ENCODE assay signal across 9 mouse cellular contexts in genomic region chr16:36989493-36989892, GRCm38 (mm10). TPM values are rescaled to one million over a fixed set of nuclear protein-coding genes. Genes with fewer than 3 reads are reported as not detected.
DNase-seq lines count a peak whose midpoint lies in the region; ATAC-seq and TF ChIP-seq lines count a peak whose summit lies in the region.
"Had no signal": no experiment of that assay in that cellular context is flagged by ENCODE, and none has a peak within 500 bp of the region (broad histone marks: within the 10 kb centered on the region; RNA-seq: fewer than 3 reads in every experiment).

No protein-coding gene starts in this region.

- H3K9ac ChIP-seq in heart, adult 2 months (ENCODE audit: low read depth, low read length) = peak overlapping the region; percentile 68
- no peak overlapping the region for H3K9ac ChIP-seq in kidney, embryonic 15.5 days
- H3K9ac ChIP-seq in stomach, postnatal 0 days (ENCODE audit: low read length) = no peak overlapping the region
- no peak overlapping the region for H3K9ac ChIP-seq in hindbrain, postnatal 0 days (replicated peaks; ENCODE audit: low read length)

- peak; percentile 47; the same call in 1 of the 2 replicates for ATAC-seq in kidney, embryonic 15.5 days (replicated peaks; ENCODE audit: low FRiP score)
- no peak for ATAC-seq in stomach, postnatal 0 days (ENCODE audit: low FRiP score, low TSS enrichment)
- no peak for ATAC-seq in hindbrain, postnatal 0 days

- no peaks in the 10 kb centered on the region for H3K4me1 ChIP-seq in heart, adult 2 months (ENCODE audit: control insufficient read depth, insufficient read depth, low read length)
- no peaks in the 10 kb centered on the region for H3K4me1 ChIP-seq in kidney, embryonic 15.5 days
- no peaks in the 10 kb centered on the region for H3K4me1 ChIP-seq in stomach, postnatal 0 days (replicated peaks; ENCODE audit: control insufficient read depth, insufficient read depth)
- H3K4me1 ChIP-seq in hindbrain, postnatal 0 days (ENCODE audit: insufficient read depth, low read length) = no peaks in the 10 kb centered on the region

- WGBS in heart, adult 2 months = 51% methylated on average over 8 of the region's 8 CpGs
- WGBS in kidney, embryonic 15.5 days = 58% methylated on average over 8 of the region's 8 CpGs
- 75% methylated on average over 8 of the region's 8 CpGs for WGBS in stomach, postnatal 0 days
- WGBS in hindbrain, postnatal 0 days = 76% methylated on average over 8 of the region's 8 CpGs

- no peaks in the 10 kb centered on the region for H3K9me3 ChIP-seq in kidney, embryonic 15.5 days (replicated peaks)
- no peaks in the 10 kb centered on the region for H3K9me3 ChIP-seq in stomach, postnatal 0 days (ENCODE audit: control insufficient read depth, low read length)
- H3K9me3 ChIP-seq in hindbrain, postnatal 0 days (ENCODE audit: low read length) = no peaks in the 10 kb centered on the region

- intact Hi-C loops in heart, postnatal 25 days (cut with DNase I) = loop anchor here (5.0 kb wide), 1 partner anchor 42 kb away; no protein-coding TSS in a partner anchor
- intact Hi-C loops in heart, adult 2 months (cut with DNase I) = loop anchor here (2.0 kb wide), 1 partner anchor 45 kb away; no protein-coding TSS in a partner anchor

- H3K4me3 ChIP-seq in heart, adult 2 months = peak overlapping the region; percentile 53
- 0 out of 2 replicates have a peak overlapping the region, but pooled peaks have one; percentile 10 for H3K4me3 ChIP-seq in kidney, embryonic 15.5 days (replicated peaks)
- no peak overlapping the region for H3K4me3 ChIP-seq in stomach, postnatal 0 days (ENCODE audit: low read depth, low read length)
- H3K4me3 ChIP-seq in hindbrain, postnatal 0 days (ENCODE audit: low read length) = no peak overlapping the region

- DNase-seq in heart, adult 11 months = peak; percentile 94
- DNase-seq in heart, postnatal 25 days (ENCODE audit: low spot score) = no peak
- peak in 1 of 2 experiments; percentile 42 for DNase-seq in heart, adult 2 months
- peak; percentile 89 for DNase-seq in skeletal muscle tissue, adult 2 months (ENCODE audit: low read depth, low spot score)
- no peak for DNase-seq in stomach, postnatal 0 days (ENCODE audit: low spot score)
- DNase-seq in T-cell, adult 2 months (ENCODE audit: low spot score) = no peak
- DNase-seq in hindbrain, postnatal 0 days (ENCODE audit: low spot score) = no peak
- DNase-seq: thymus, postnatal 14 days had no signal

- H3K27ac ChIP-seq in heart, adult 2 months = peak overlapping the region; percentile 93
- no peak overlapping the region for H3K27ac ChIP-seq in kidney, embryonic 15.5 days
- H3K27ac ChIP-seq in stomach, postnatal 0 days (replicated peaks) = no peak overlapping the region
- no peak overlapping the region for H3K27ac ChIP-seq in hindbrain, postnatal 0 days

- no peak for TF ChIP-seq CTCF in heart, adult 2 months (IDR thresholded peaks at IDR 0.05)
- TF ChIP-seq CTCF in stomach, postnatal 0 days (IDR thresholded peaks at IDR 0.05; ENCODE audit: low read depth) = no peak
- no peak for TF ChIP-seq CTCF in hindbrain, postnatal 0 days (IDR thresholded peaks at IDR 0.05; ENCODE audit: low read depth)

- H3K36me3 ChIP-seq in heart, adult 2 months (ENCODE audit: control insufficient read depth, insufficient read depth, low read length) = peaks cover 3% of the 10 kb centered on the region; the same call in 1 of the 2 replicates
- no peaks in the 10 kb centered on the region for H3K36me3 ChIP-seq in kidney, embryonic 15.5 days
- H3K36me3 ChIP-seq in stomach, postnatal 0 days (ENCODE audit: control insufficient read depth, insufficient read depth, low read length) = no peaks in the 10 kb centered on the region
- H3K36me3 ChIP-seq in hindbrain, postnatal 0 days (ENCODE audit: insufficient read depth, low read length) = no peaks in the 10 kb centered on the region

- peak overlapping the region; percentile 27 for H3K4me2 ChIP-seq in kidney, embryonic 15.5 days
- H3K4me2 ChIP-seq in stomach, postnatal 0 days (replicated peaks; ENCODE audit: low read depth) = no peak overlapping the region
- no peak overlapping the region for H3K4me2 ChIP-seq in hindbrain, postnatal 0 days (ENCODE audit: low read depth, low read length)

- no peaks in the 10 kb centered on the region for H3K27me3 ChIP-seq in heart, adult 2 months (ENCODE audit: control insufficient read depth, insufficient read depth, low read length)
- H3K27me3 ChIP-seq in kidney, embryonic 15.5 days = no peaks in the 10 kb centered on the region
- H3K27me3 ChIP-seq in stomach, postnatal 0 days (ENCODE audit: control insufficient read depth, insufficient read depth, low read length) = no peaks in the 10 kb centered on the region
- H3K27me3 ChIP-seq in hindbrain, postnatal 0 days (ENCODE audit: insufficient read depth, low read length) = no peaks in the 10 kb centered on the region

- no peaks in the 10 kb centered on the region for H3K79me2 ChIP-seq in heart, adult 2 months (replicated peaks; ENCODE audit: control insufficient read depth, insufficient read depth, low read length)

- peak; percentile 71 for TF ChIP-seq POLR2A in heart, adult 2 months (IDR thresholded peaks at IDR 0.05; ENCODE audit: insufficient read depth, low read depth, low read length)

- peak; percentile 62; the same call in 1 of the 2 replicates for TF ChIP-seq EP300 in heart, adult 2 months (IDR thresholded peaks at IDR 0.05; ENCODE audit: insufficient read depth, low read depth, low read length)
- no peak for TF ChIP-seq EP300 in stomach, postnatal 0 days (optimal IDR thresholded peaks at IDR 0.05)

RNA-seq across cellular contexts. Expression of gene Fbxo40, which starts 0.8 kb away (rescaled TPM):
- 100 to 1,000 TPM; 173 to 190 TPM for total RNA-seq in heart, postnatal 25 days (2021)
- total RNA-seq in heart, adult 2 months (2021) = 100 to 1,000 TPM; 191 to 211 TPM
- 66.5 and 115 TPM in 2 replicates for polyA plus RNA-seq in heart, adult 2 months (2012; rRNA removed)
- polyA plus RNA-seq in kidney, embryonic 15.5 days (2015; fragmentation: Nextera tagmentation; extraction: Ambion mirVana) = 1.4 and 1.5 TPM in 2 replicates
- polyA plus RNA-seq in stomach, postnatal 0 days (2015; fragmentation: Nextera tagmentation; extraction: Ambion mirVana) = 0.07 TPM in 1 of 2 replicates, not detected in the other
- total RNA-seq in hindbrain, postnatal 0 days (2014; rRNA removed) = 0.05 and 0.25 TPM in 2 replicates
- 0.30 and 0.39 TPM in 2 replicates for polyA plus RNA-seq in hindbrain, postnatal 0 days (2015; fragmentation: Nextera tagmentation; extraction: Ambion mirVana)

RNA-seq across cellular contexts. Expression of gene Polq, which starts 22.1 kb away (rescaled TPM):
- 1 to 10 TPM; 1.9 to 2.2 TPM for total RNA-seq in heart, postnatal 25 days (2021)
- total RNA-seq in heart, adult 2 months (2021) = 1 to 10 TPM; 4.7 to 4.9 TPM
- 1.2 and 1.5 TPM in 2 replicates for polyA plus RNA-seq in heart, adult 2 months (2012; rRNA removed)
- 8.3 and 9.0 TPM in 2 replicates for polyA plus RNA-seq in kidney, embryonic 15.5 days (2015; fragmentation: Nextera tagmentation; extraction: Ambion mirVana)
- polyA plus RNA-seq in stomach, postnatal 0 days (2015; fragmentation: Nextera tagmentation; extraction: Ambion mirVana) = 0.87 and 1.1 TPM in 2 replicates
- 1.6 and 3.7 TPM in 2 replicates for total RNA-seq in hindbrain, postnatal 0 days (2014; rRNA removed)
- polyA plus RNA-seq in hindbrain, postnatal 0 days (2015; fragmentation: Nextera tagmentation; extraction: Ambion mirVana) = 2.2 TPM in 2 replicates

RNA-seq across cellular contexts. Expression of gene Hcls1, which starts 54.7 kb away (rescaled TPM):
- 1 to 10 TPM; 7.3 to 7.4 TPM for total RNA-seq in heart, postnatal 25 days (2021)
- total RNA-seq in heart, adult 2 months (2021) = 1 to 10 TPM; 7.3 to 9.1 TPM
- 7.2 and 9.3 TPM in 2 replicates for polyA plus RNA-seq in heart, adult 2 months (2012; rRNA removed)
- polyA plus RNA-seq in kidney, embryonic 15.5 days (2015; fragmentation: Nextera tagmentation; extraction: Ambion mirVana) = 5.5 and 6.1 TPM in 2 replicates
- polyA plus RNA-seq in stomach, postnatal 0 days (2015; fragmentation: Nextera tagmentation; extraction: Ambion mirVana) = 3.0 and 3.7 TPM in 2 replicates
- 0.78 and 1.7 TPM in 2 replicates for total RNA-seq in hindbrain, postnatal 0 days (2014; rRNA removed)
- 2.1 and 2.2 TPM in 2 replicates for polyA plus RNA-seq in hindbrain, postnatal 0 days (2015; fragmentation: Nextera tagmentation; extraction: Ambion mirVana)

Comparison
In these comparisons a context has a peak if more than half of its experiments do, and no peak if none do; other contexts are left out.
1. DNase-seq: peak in heart, adult 11 months (single experiment) and skeletal muscle tissue, adult 2 months (single experiment); none in heart, postnatal 25 days (single experiment), stomach, postnatal 0 days (single experiment), T-cell, adult 2 months (single experiment) and hindbrain, postnatal 0 days (single experiment).
2. H3K4me3 ChIP-seq: peak in heart, adult 2 months (single experiment) and kidney, embryonic 15.5 days (single experiment); none in stomach, postnatal 0 days (single experiment) and hindbrain, postnatal 0 days (single experiment).
3. RNA of gene Fbxo40, which starts 0.8 kb away (polyA plus RNA-seq): 66.5 to 115 TPM in heart, adult 2 months; 1.4 to 1.5 TPM in kidney, embryonic 15.5 days, 0.30 to 0.39 TPM in hindbrain, postnatal 0 days and 0.07 TPM in stomach, postnatal 0 days; every median in the first group is over 10 times any median in the second.